Mouse (Mus musculus) megakaryocyte, adult 5-6 weeks (primary cell): ENCODE results near the gene Car11. TPM values are rescaled to one million over a fixed set of nuclear protein-coding genes. Genes with fewer than 3 reads are reported as not detected.
A peak's percentile ranks its signal among the peaks of the same experiment; 100 is the strongest.

Experiments used
- ATAC-seq: 2 replicates; pipeline ENCODE4 v1.8.0; 2016; ENCODE audit warnings: mild to moderate bottlenecking, inconsistent platforms; ENCODE audit not compliant: poor library complexity, severe bottlenecking
- total RNA-seq, 2 experiments: library from RNA; stranded (forward) in 1 of 2; stranded (reverse) in 1 of 2; fragments of 153-499, 151-499 nt in 1 of 2; fragments of 221-1000, 200-1000 nt in 1 of 2; gene quantifications; 2 replicates each; pipeline versions ENCODE4 v1.2.3 to v1.2.4; 2015 to 2017

Car11 gene
- total RNA-seq, 2 experiments from 2014 or later, result not detected

DNA sequence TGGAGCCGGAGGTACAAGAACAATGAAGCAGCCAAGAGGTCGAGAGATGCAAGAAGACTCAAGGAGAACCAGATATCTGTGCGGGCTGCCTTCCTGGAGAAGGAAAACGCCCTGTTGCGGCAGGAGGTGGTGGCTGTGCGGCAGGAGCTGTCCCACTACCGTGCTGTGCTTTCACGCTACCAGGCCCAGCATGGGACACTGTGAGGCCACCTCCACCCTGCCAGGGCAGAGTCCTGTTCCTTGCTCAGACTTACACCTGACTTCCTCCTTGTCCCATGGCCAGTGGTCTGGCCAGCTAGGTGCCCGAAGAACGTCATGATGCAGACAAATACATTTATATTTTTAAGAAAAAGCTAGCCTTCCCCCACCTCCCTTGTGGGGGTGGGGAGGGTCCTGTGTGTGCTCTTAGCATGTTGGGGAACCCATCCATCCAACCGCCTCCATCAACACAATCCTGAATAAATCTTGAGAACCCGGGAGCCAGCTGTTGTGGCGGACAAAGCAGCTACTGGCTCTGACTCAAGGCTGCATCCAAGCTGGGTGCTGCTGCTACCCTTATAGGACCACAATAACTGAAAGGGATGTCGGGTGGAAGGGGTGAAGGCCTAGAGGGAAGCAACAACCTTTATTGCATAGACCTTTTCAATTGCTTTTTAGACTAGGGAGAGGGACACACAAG, 10.2 kb downstream of the Car11 start:
- ATAC-seq, result no peak

- no peak for ATAC-seq
Measured at GRCm38 (mm10) chr7:45710477-45711191, 11.0 kb downstream of the Car11 start.

GRCm38 (mm10) chr7:45711316-45712021, 11.8 kb downstream of the Car11 start:
- no peak for ATAC-seq

GRCm38 (mm10) chr7:45712022-45712757, 12.5 kb downstream of the Car11 start:
- no peak for ATAC-seq

DNA sequence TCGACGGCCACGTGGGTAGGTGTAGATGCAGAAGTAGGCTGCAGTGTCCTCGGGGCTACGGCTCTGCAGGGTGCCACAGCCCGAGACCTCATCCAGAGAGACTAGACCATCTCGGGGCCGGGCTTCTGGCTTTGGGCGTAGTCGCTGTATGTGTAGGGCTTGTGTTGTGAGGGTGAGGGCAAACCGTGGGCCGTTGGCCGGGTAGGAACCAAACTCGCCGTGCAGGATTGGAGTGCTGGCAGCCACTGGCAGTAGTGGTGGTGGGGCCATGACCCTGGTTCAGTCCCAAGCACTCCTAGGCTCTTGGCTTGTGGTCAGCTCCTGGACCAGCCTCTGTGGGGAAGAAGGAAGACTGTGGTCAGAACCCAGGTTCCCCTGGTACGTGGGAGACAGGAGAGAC, 13.8 kb downstream of the Car11 start:
- no peak for ATAC-seq

DNA sequence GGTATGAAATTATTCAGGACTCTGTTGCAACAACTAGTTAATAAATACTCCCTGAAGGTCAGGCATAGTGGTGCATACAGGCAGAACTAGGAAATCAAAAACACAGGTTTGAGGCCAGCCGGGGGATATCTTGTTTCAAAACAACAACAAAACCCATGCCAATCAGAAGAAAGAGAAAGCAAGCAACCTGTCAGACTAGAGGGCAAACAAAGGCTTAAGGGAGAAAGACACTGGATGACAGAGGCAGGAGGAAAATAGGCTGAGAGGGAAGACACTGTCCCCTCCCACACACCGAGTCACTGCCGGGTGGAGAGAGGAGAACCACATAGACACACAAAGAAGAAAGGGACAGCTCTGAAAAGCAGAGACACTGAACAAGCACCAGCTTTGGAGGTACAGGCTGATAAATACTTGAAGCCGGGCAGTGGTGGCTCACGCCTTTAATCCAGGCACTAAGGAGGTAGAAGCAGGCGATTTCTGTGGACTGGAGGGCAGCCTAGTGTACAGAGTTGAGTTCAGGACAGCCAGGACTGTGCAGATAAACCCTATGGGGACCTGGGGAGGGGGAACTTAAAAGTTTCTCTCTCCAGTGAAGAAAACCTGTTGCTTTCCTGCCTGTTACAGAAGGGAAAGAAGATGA, 14.4 kb downstream of the Car11 start:
- ATAC-seq, result no peak

GRCm38 (mm10) chr7:45714630-45715089, 15.0 kb downstream of the Car11 start:
- no peak for ATAC-seq

- peak; percentile 74 for ATAC-seq
Measured at GRCm38 (mm10) chr7:45715090-45715708, 15.6 kb downstream of the Car11 start, which contains the start of gene Rpl18. Gene Rpl18, plus strand, starts transcription at chr7:45715457.

DNA sequence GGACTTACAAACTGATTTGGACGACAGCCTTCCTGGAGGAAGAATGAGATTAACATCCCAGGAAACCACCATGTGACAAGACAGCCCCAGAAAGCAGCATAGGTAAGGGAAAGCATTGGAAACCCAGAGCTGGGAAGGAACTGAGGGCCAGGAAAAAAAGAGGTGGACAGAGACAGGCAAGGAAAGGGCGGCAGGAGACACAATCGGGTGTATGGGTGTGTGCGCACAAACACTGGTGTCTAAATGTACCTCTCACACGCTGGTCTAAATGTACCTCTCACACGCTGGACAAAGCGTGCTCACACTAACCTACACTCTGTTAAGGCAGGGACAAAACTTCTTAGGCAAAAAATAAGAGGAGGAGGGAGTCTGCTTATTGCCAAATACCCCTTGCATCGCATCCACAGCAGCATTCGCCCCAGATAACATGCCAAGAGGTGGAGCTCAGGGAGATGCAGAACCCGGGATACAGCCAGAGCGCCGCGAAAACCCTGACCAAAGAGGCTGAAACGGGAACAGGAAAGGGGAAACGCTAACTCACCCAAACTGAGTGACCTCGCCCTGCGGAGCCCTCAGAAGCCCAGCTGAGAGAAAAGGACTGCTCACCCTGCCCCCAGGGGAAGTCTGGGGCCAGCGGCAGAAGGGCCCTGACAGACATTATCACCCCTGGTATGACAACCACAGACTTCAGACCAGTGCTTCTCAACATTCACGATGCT, 16.3 kb downstream of the Car11 start:
- ATAC-seq, result peak; percentile 48

DNA sequence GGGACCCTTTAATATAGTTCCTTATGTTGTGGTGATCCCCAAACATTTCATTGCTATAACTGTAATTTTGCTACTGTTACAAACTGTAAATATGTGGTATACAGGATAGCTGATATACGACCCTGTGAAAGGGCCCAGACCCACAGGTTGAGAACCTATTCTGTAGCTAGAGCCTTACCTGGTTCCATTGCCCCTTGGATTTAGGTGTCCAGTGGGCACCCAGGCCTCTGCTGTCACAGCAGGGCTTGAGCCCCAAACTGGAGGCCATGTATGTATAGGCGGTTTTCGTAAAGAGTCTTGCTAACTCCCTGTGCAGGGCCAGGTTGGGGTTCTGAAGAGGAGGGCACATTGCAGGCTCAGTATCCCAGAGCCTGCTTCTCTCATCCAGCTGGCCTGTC, 16.8 kb downstream of the Car11 start:
- no peak for ATAC-seq

DNA sequence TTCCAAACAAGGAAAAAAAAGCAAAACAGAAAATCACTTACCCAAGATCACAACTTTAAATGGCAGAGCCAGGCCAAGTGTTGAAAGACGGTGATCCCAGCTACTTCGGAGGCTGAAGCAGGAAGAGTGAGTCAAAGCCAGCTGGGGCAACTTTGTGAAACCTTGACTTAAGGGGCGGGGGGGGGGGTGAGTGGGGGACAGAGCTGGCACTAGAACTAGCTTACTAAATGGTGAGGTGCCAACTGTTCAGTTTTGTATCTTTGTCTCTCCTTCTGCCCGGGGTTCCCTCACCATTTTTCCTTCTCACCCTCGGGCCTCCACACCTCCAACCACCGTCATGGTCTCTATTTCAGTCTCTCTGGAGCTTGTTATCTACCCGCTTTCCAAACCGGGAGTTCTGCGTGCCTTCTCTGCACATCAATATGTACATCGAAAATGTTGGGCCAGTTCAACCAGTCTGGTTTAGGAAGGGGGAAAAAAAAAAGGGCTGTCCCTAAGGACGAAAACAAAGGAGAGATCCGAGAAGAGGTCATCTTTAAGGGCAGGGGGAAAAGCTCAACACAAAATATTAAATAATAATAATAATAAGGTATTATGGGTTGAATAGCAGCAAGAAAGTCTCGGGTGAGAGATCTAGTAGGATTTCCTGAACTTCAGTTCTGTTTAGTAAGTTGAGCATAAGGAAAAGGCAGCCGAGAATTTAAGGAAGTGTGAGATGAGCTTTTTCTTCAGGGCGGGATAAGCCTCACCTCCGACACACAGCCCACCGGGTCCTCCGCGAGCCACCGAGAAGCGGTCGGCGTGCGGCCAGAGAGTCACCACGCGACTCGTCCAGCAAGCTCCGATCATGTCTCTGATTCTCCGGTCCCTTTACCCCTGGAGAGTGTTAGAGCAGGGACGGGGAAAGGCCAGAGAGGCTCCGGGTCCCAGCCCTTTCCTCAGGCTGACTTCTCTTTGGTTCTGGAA, 17.6 kb downstream of the Car11 start:
- ATAC-seq, result peak; percentile 7

GRCm38 (mm10) chr7:45717918-45718297, 18.3 kb downstream of the Car11 start, which contains the start of gene Sphk2:
Gene Sphk2, minus strand, starts transcription at chr7:45718002.
- ATAC-seq, result peak; percentile 62

DNA sequence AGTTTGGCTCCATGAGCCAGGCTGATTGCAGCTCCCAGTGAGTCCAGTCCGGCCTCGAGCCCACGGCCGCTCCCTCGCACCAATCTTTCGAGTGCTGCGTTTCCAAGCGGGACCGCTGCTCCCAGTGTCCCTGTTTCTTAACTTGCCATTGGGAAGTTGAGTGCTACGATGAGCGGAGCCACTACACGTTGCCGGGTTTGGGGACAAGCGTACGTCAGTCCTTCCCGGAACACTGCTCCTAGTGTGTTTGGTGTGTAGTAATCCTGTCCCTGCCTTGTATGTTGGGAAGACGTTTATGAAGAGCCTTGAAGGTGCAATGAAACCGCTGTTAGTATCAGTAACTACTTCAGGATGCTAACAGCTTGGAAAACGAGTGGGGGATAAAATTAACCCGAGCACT, 18.7 kb downstream of the Car11 start:
- ATAC-seq, result no peak

GRCm38 (mm10) chr7:45719180-45719579, 19.5 kb downstream of the Car11 start:
- ATAC-seq, result no peak

GRCm38 (mm10) chr7:45719738-45720412, 20.2 kb downstream of the Car11 start:
- no peak for ATAC-seq

DNA sequence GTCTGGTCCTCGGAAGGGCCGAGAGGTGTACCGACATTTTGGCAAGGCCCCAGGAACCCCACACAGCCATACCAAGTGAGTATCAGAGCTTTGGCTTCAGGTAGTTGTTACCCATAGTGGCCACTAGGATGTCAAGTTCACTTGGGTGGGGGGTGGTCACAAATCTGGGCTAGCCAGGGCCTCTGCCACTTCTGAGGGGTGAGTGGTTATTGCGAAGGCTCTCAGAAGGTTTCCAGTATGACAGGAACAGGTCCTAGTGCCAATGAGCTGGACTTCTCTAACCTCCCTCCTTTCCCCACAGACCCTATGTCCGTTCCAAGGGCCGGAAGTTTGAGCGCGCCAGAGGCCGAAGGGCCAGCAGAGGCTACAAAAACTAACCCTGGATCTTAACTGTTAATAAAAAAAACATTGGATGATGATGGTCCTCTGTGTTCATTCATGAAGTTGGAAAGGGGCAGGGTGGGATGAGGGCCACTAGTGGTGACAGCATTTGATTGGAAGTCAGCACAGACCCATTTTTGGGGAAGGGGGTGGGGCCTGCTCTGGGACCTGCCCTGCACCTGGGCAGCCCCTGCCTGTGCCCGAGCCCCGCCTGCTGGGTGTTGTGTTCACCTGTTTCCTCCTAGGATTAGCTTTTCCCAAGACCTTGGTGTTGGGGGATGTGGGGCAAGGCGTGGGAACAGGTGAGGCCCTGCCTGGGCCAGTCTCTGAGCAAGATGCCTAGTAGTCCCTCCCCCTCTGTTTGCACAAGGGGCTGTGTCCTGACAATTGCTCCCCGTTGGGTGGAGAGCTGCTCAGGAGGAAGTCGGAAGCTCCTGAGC, 21.0 kb downstream of the Car11 start, which contains the start of gene Fam83e:
Gene Fam83e (plus strand): TSS at position 800 of the 821 bp plus-strand sequence.
- no peak for ATAC-seq

DNA sequence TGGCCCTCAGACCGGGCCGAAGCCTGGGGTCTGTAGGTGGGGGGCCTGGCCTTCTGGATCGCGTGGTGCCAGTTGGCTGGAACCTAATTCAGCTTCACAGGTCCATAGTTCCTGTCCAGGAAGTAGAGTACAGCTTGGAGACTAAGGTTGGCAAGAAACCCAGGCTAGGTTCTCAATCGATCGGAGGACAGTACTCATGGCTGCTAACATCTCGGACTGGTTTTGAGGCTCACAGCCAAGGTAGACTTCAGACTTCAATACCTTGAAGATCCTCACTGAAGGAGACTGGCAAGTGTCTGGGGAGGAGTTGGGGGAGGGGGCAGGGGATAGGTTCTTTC, 21.6 kb downstream of the Car11 start:
- no peak for ATAC-seq
